Mouse (Mus musculus): ENCODE measurements at regions not wholly inside any gene's neighbourhood (a gene's known extent, or its start where the extent isn't known, plus 50 kb on each side); places are given as distances from the start of the nearest gene placed in this dataset.

GRCm38 (mm10) chr9:73173589-73174247, 60.5 kb downstream of the Rsl24d1 start:
- no peak for DNase-seq (ENCODE audit: low spot score in 2 of 2)

- no peak for DNase-seq (ENCODE audit: low spot score in 2 of 2)
Observed at GRCm38 (mm10) chr9:73176645-73177044, 63.4 kb downstream of the Rsl24d1 start.

GRCm38 (mm10) chr9:73183356-73183755, 70.1 kb downstream of the Rsl24d1 start:
- DNase-seq (ENCODE audit: low spot score in 2 of 2): no peak

- DNase-seq (ENCODE audit: low spot score in 2 of 2): no peak
Observed at GRCm38 (mm10) chr9:73184908-73185307, 71.7 kb downstream of the Rsl24d1 start.

GRCm38 (mm10) chr9:73192271-73192785, 79.1 kb downstream of the Rsl24d1 start:
- no peak for DNase-seq (ENCODE audit: low spot score in 2 of 2)

- no peak for DNase-seq (ENCODE audit: low spot score in 2 of 2)
Observed at GRCm38 (mm10) chr9:73198261-73199085, 85.2 kb downstream of the Rsl24d1 start.

GRCm38 (mm10) chr9:73223111-73223510, 109.9 kb downstream of the Rsl24d1 start:
- DNase-seq (ENCODE audit: low spot score in 2 of 2): no peak

- peak in 1 of 2 experiments; percentile 8 for DNase-seq (ENCODE audit: low spot score in 2 of 2)
Observed at GRCm38 (mm10) chr9:73240188-73240587, 127.0 kb downstream of the Rsl24d1 start.

- no peak for DNase-seq (ENCODE audit: low spot score in 2 of 2)
Observed at GRCm38 (mm10) chr9:73242521-73243308, 129.5 kb downstream of the Rsl24d1 start.

GRCm38 (mm10) chr9:73244177-73244576, 131.0 kb downstream of the Rsl24d1 start:
- no peak for DNase-seq (ENCODE audit: low spot score in 2 of 2)

GRCm38 (mm10) chr9:73245524-73245923, 132.3 kb downstream of the Rsl24d1 start:
- no peak for DNase-seq (ENCODE audit: low spot score in 2 of 2)

GRCm38 (mm10) chr9:73258171-73258570, 144.9 kb downstream of the Rsl24d1 start:
- no peak for DNase-seq (ENCODE audit: low spot score in 2 of 2)

GRCm38 (mm10) chr9:73258640-73259039, 145.4 kb downstream of the Rsl24d1 start:
- no peak for DNase-seq (ENCODE audit: low spot score in 2 of 2)

- DNase-seq (ENCODE audit: low spot score in 2 of 2): no peak
Observed at GRCm38 (mm10) chr9:73262711-73263110, 149.5 kb downstream of the Rsl24d1 start.

- DNase-seq (ENCODE audit: low spot score in 2 of 2): no peak
Observed at GRCm38 (mm10) chr9:73270249-73270648, 157.0 kb downstream of the Rsl24d1 start.

GRCm38 (mm10) chr9:73272614-73273013, 159.4 kb downstream of the Rsl24d1 start:
- DNase-seq (ENCODE audit: low spot score in 2 of 2): no peak

GRCm38 (mm10) chr9:73273681-73274080, 160.5 kb downstream of the Rsl24d1 start:
- no peak for DNase-seq (ENCODE audit: low spot score in 2 of 2)

- no peak for DNase-seq (ENCODE audit: low spot score in 2 of 2)
Observed at GRCm38 (mm10) chr9:73275671-73276070, 162.4 kb downstream of the Rsl24d1 start.

- DNase-seq (ENCODE audit: low spot score in 2 of 2): no peak
Observed at GRCm38 (mm10) chr9:73295287-73295686, 182.1 kb downstream of the Rsl24d1 start.

GRCm38 (mm10) chr9:73302156-73302918, 189.1 kb downstream of the Rsl24d1 start:
- DNase-seq (ENCODE audit: low spot score in 2 of 2): no peak

GRCm38 (mm10) chr9:73317048-73317447, 203.8 kb downstream of the Rsl24d1 start:
- DNase-seq (ENCODE audit: low spot score in 2 of 2): no peak
